Mouse (Mus musculus) liver, adult 2 months (tissue): ENCODE measurements around the gene Zc3h7b. TPM values are rescaled to one million over a fixed set of nuclear protein-coding genes. Genes with fewer than 3 reads are reported as not detected.
"Not testable (repeated sequence)": the region's sequence is repeated elsewhere in the genome, so short reads cannot be mapped to it uniquely, and the experiment has no call there.

Source experiments
- DNase-seq: peaks from one replicate; pipeline ENCODE4 v3.0.0-alpha.2; 2011; ENCODE audit warnings: low read depth, low spot score; ENCODE audit errors: extremely low read depth
- H3K27ac ChIP-seq: fragments of 200-500 bp; replicated peaks from 2 replicates; pipeline ENCODE4 v1.5.1; 2012; ENCODE audit warnings: low read depth, mild to moderate bottlenecking, control low read depth, inconsistent platforms, low read length; ENCODE audit not compliant: insufficient read depth
- H3K27me3 ChIP-seq: fragments of 200-500 bp; 2 replicates; pipeline ENCODE4 v1.6.1; 2012; ENCODE audit warnings: mild to moderate bottlenecking, moderate library complexity, low read length, inconsistent platforms; ENCODE audit not compliant: control insufficient read depth, insufficient read depth
- H3K36me3 ChIP-seq: fragments of 200-500 bp; 2 replicates; pipeline ENCODE4 v1.6.1; 2012; ENCODE audit warnings: low read length, inconsistent platforms; ENCODE audit not compliant: control insufficient read depth, insufficient read depth
- H3K4me1 ChIP-seq: fragments of 200-500 bp; 2 replicates; pipeline ENCODE4 v1.6.1; 2011; ENCODE audit warnings: low read length; ENCODE audit not compliant: control insufficient read depth, insufficient read depth
- H3K4me3 ChIP-seq: fragments of 200-500 bp; 2 replicates; pipeline ENCODE4 v1.5.1; 2011; ENCODE audit warnings: low read depth, mild to moderate bottlenecking, control low read depth, low read length, moderate library complexity; ENCODE audit not compliant: insufficient read depth
- H3K79me2 ChIP-seq: fragments of 200-500 bp; 2 replicates; pipeline ENCODE4 v1.6.1; 2012; ENCODE audit warnings: inconsistent platforms, mild to moderate bottlenecking, low read length, moderate library complexity; ENCODE audit not compliant: control insufficient read depth, insufficient read depth
- H3K9ac ChIP-seq: fragments of 200-500 bp; 2 replicates; pipeline ENCODE4 v1.6.1; 2012; ENCODE audit warnings: low read depth, mild to moderate bottlenecking, control low read depth, inconsistent platforms, low read length
- CTCF ChIP-seq: fragments of 200-500 bp; IDR thresholded peaks from 2 replicates; pipeline ENCODE4 v1.5.1; 2011; ENCODE audit warnings: low read depth, low read length, control low read depth
- POLR2A ChIP-seq: fragments of 200-500 bp; IDR thresholded peaks from 2 replicates; pipeline ENCODE4 v1.6.1; 2011; ENCODE audit warnings: low read length, control low read depth; ENCODE audit not compliant: insufficient read depth; ENCODE audit errors: extremely low read depth
- WGBS: fragments of 180-500 bp; shearing (Covaris S2); methylation state at CpG from one replicate; pipeline ENCODE4 v1.1.7; 2018; 5-methylcytosine and 5-hydroxymethylcytosine counted together
- polyA plus RNA-seq: library from polyadenylated mRNA; depleted of rRNA; stranded (reverse); fragments of >200 nt; gene quantifications from 2 replicates; pipeline ENCODE4 v1.2.3, GENCODE M21; 2012
- total RNA-seq: library from RNA; depleted of rRNA; stranded (reverse); fragments of >200 nt; gene quantifications from 2 replicates; pipeline ENCODE4 v1.2.3, GENCODE M21; 2014

Gene Zc3h7b
- total and polyA plus RNA-seq, 2 experiments = 7.4 to 13.1 TPM

DNA sequence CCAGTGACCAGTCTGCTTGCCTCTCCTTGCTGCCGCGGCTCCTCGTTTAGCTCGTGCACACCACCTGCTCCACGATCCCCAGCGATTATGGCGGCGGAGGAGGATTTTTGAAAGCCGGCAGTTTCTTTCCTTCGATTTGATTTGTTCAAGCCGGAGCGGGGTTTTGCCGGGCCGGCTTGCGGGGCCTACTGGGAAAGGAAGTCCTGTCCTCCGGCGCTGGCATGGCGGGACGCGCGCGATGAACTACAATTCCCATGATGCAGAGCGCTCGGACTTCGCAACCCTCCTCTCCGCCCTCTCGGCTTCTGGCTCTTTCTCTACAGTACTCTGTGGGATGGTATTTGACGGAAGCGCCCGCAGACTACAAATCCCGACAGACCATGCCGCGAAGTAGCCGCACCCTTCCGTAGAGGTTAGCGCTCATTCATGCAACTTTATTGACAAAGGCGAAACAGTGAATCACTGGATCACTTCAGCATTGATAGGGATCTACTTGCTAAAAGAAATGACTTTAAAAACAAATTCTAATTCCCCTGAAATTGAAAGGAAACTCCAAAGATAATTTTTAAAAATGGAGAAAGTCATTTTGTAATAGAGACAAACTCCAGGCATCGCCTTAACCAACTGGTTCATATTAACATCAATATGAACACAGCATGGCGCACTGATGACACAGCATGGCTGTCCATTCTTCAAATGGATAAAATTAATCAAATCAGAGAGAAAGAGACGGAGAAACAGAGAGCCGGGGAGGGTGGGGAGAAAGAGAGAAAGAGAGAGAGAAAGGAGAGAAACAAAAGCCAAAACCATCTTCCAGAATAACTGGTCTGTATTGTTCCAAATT is 14.8 kb upstream of the Zc3h7b start:
- Histone ChIP-seq H3K4me3 (peak overlapping the region; percentile 84), H3K79me2 (peaks cover 11% of the 10 kb centered on the region; the same call in 1 of the 2 replicates), H3K27ac (peak overlapping the region; percentile 63), H3K9ac (peak overlapping the region; percentile 85), H3K4me1 (peaks cover 5% of the 10 kb centered on the region), H3K36me3 (no peaks in the 10 kb centered on the region), H3K27me3 (no peaks in the 10 kb centered on the region)
- 6% methylated on average over 41 of the region's 41 CpGs for WGBS
- peak; percentile 98 for DNase-seq
- TF ChIP-seq CTCF = no peak
- TF ChIP-seq POLR2A = 0 out of 2 replicates have a peak, but pooled peaks have one; percentile 36

DNA sequence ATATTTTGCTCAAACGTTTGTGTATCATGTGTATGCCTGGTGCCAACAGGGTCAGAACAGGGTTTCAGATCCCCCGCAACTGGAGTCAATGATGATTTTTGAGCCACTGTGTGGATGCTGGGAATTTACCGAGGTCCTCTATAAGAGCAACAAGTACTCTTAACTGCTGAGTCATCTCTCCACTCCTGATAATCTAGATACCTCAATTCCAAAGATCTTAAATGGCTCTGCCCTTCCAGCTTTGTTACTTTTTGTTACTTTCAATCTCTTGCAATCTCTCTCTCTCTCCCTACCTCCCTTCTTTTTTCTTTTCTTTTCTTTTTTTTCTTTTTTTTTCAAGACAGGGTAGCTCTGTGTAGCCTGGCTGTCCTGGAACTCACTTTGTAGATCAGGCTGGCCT is 9.8 kb upstream of the Zc3h7b start:
- TF ChIP-seq POLR2A (no peak), CTCF (no peak)
- Histone ChIP-seq H3K4me1 (no peaks in the 10 kb centered on the region), H3K27ac (no peak overlapping the region), H3K36me3 (no peaks in the 10 kb centered on the region), H3K9ac (no peak overlapping the region), H3K27me3 (no peaks in the 10 kb centered on the region), H3K4me3 (no peak overlapping the region), H3K79me2 (no peaks in the 10 kb centered on the region)
- no peak for DNase-seq
- 58% methylated on average over 3 of the region's 3 CpGs for WGBS

DNA sequence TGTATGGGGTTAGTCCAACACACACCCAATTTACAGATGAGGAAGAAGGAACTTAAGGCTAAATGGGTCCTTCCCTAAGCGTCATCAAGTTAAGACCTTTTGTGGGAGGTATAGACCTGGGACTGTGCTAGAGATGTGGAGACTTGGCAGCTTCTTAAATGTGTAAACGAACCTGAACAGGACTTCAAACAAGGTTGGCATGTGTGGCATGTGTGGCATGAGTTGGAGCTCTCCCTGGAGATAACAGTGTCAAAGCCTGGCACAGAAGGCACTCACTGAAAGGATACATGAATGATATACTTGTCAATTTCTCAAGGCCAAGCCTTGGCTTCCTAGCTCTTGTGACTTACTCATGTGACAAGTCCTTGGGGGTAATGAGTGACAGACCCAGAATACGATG is 5.6 kb upstream of the Zc3h7b start:
- WGBS = 69% methylated on average over 3 of the region's 3 CpGs
- no peak overlapping the region for H3K27ac ChIP-seq

DNA sequence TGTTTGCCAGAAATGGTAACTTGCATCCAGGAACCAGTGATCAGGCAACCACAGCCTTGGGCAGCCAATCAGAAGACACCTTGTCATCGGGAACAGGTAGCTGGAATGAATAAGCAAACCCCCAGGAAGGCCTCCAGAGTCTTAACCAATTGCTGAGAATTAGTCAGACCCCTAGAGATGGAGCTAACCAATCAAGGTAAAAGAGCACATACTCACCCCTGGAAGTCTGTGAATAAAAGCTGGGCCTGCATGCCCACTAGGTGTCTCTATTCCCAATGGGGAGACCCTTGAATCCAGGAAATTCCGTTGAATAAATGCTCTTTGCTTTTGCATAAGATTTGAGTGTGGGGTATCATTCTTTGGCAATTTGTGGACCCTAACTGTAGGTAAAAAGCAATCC is 4.9 kb upstream of the Zc3h7b start:
- H3K27ac ChIP-seq = no peak overlapping the region
- DNase-seq = no peak
- no peaks in the 10 kb centered on the region for H3K36me3 ChIP-seq
- H3K9ac ChIP-seq = no peak overlapping the region
- 31% methylated on average over 2 of the region's 2 CpGs for WGBS
- 0 out of 2 replicates have a peak, but pooled peaks cover 1% of the 10 kb centered on the region for H3K4me1 ChIP-seq
- no peaks in the 10 kb centered on the region for H3K27me3 ChIP-seq
- H3K79me2 ChIP-seq = no peaks in the 10 kb centered on the region
- no peak overlapping the region for H3K4me3 ChIP-seq
- TF ChIP-seq POLR2A = no peak
- 0 out of 2 replicates have a peak, but pooled peaks have one; percentile 12 for TF ChIP-seq CTCF

More for the DNA sequence above, 5.6 kb upstream of the Zc3h7b start:
- H3K27me3 ChIP-seq = no peaks in the 10 kb centered on the region
- DNase-seq = no peak
- no peaks in the 10 kb centered on the region for H3K36me3 ChIP-seq
- H3K4me3 ChIP-seq = no peak overlapping the region
- H3K4me1 ChIP-seq = 0 out of 2 replicates have a peak, but pooled peaks cover under 1% of the 10 kb centered on the region
- no peak overlapping the region for H3K9ac ChIP-seq
- no peaks in the 10 kb centered on the region for H3K79me2 ChIP-seq
- TF ChIP-seq POLR2A (no peak), CTCF (no peak)

DNA sequence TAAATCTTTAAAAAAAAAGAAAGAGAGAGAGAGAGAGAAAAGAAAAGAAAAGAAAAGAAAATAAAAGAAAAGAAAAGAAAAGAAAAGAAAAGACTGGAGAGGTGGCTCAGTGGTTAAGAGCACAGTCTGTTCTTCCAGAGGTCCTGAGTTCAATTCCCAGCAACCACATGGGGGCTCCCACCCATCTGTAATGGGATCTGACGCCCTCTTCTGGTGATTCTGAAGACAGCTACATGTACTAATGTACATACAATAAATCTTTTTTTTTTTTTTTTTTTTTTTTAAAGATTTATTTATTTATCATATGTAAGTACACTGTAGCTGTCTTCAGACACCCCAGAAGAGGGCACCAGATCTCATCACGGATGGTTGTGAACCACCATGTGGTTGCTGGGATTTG is 2.5 kb upstream of the Zc3h7b start:
- not testable (repeated sequence) for H3K27me3 ChIP-seq, DNase-seq, H3K4me3 ChIP-seq, H3K4me1 ChIP-seq, H3K27ac ChIP-seq, H3K79me2 ChIP-seq, H3K36me3 ChIP-seq, H3K9ac ChIP-seq
- 45% methylated on average over 2 of the region's 2 CpGs for WGBS

DNA sequence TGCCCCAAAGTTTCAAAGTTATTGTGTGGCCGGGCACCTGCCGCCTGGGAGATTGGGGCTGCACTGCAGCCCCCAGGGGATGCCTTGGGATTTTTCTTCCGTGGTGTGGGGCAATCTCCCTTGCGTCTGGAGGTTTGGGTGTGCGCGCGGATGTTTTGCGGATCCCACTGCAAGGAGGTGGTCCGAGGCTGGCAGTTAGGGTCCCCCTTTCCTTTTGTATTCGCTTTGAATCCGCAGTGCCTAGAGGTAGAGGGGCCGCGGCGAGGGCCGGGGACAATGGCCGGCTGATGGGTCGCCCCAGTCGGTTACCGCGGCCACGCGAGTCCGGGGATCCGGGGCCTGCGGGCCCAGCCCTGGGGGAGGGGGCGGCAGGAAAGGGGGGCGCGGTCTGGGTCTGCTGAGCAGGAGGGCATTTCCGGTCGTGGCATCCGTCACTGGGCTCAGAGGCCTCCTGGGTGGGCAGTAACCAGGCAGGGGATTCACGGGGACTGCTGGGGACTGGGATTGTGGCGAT is 801 bp downstream of the Zc3h7b start:
- DNase-seq = no peak
- Histone ChIP-seq H3K4me3 (peak overlapping the region; percentile 67), H3K36me3 (no peaks in the 10 kb centered on the region), H3K27ac (peak overlapping the region; percentile 27; the same call in 1 of the 2 replicates), H3K79me2 (peaks cover 3% of the 10 kb centered on the region; the same call in 1 of the 2 replicates), H3K4me1 (0 out of 2 replicates have a peak, but pooled peaks cover 1% of the 10 kb centered on the region), H3K9ac (peak overlapping the region; percentile 74), H3K27me3 (no peaks in the 10 kb centered on the region)
- WGBS = 1% methylated on average over 33 of the region's 33 CpGs
- TF ChIP-seq POLR2A (no peak), CTCF (no peak)
